8 mouse cellular contexts compared by ENCODE assay signal in genomic region chr2:167891908-167892307, GRCm38 (mm10). TPM values are rescaled to one million over a fixed set of nuclear protein-coding genes. Genes with fewer than 3 reads are reported as not detected.
DNase-seq lines count a peak whose midpoint lies in the region; ATAC-seq and TF ChIP-seq lines count a peak whose summit lies in the region.

No protein-coding gene starts in this region.

- WGBS in kidney, embryonic 16.5 days, result 13% methylated on average over 9 of the region's 9 CpGs

- no peaks in the 10 kb centered on the region for H3K36me3 ChIP-seq in kidney, embryonic 16.5 days (ENCODE audit: insufficient read depth, low read length)

- peak; percentile 61 for TF ChIP-seq CTCF in brain, embryonic 14.5 days (IDR thresholded peaks at IDR 0.05; ENCODE audit: borderline replicate concordance, extremely low read depth, insufficient read depth, insufficient read length)

- peak; percentile 70 for ATAC-seq in kidney, embryonic 16.5 days (ENCODE audit: low FRiP score, low TSS enrichment)

- H3K4me3 ChIP-seq in kidney, embryonic 16.5 days (ENCODE audit: low read length), result no peak overlapping the region

- H3K9ac ChIP-seq in kidney, embryonic 16.5 days (replicated peaks; ENCODE audit: low read length), result peak overlapping the region; percentile 14; the same call in 1 of the 2 replicates

- H3K27me3 ChIP-seq in kidney, embryonic 16.5 days (ENCODE audit: insufficient read depth, low read length), result peaks cover 7% of the 10 kb centered on the region; the same call in 1 of the 2 replicates

- H3K4me1 ChIP-seq in kidney, embryonic 16.5 days (ENCODE audit: insufficient read depth, low read length), result peaks cover 24% of the 10 kb centered on the region

- H3K27ac ChIP-seq in kidney, embryonic 16.5 days (ENCODE audit: low read length), result no peak overlapping the region

- DNase-seq in urinary bladder, adult 18-20 months (ENCODE audit: low spot score in 2 of 2), result peak; percentile 60 to 71
- no peak for DNase-seq in urinary bladder, postnatal 10 days (ENCODE audit: low spot score)
- DNase-seq in brain, embryonic 14.5 days (ENCODE audit: low read depth), result no peak
- DNase-seq in heart, adult 18-20 months, result peak; percentile 73 to 84
- DNase-seq in lung, adult 18-20 months, result peak; percentile 75 to 80
- DNase-seq in retina, embryonic 14.5 days (ENCODE audit: low spot score), result peak; percentile 78
- peak; percentile 71 to 75 for DNase-seq in urinary bladder, postnatal 36 days (ENCODE audit: low spot score in 2 of 2)

- H3K4me2 ChIP-seq in kidney, embryonic 16.5 days (replicated peaks; ENCODE audit: low read depth, low read length), result no peak overlapping the region

- TF ChIP-seq POLR2A in brain, embryonic 14.5 days (IDR thresholded peaks at IDR 0.05; ENCODE audit: borderline replicate concordance, extremely low read depth, insufficient read depth, insufficient read length, poor library complexity, severe bottlenecking), result no peak

- no peaks in the 10 kb centered on the region for H3K9me3 ChIP-seq in kidney, embryonic 16.5 days (ENCODE audit: low read length)

RNA-seq across cellular contexts. Expression of gene Ptpn1, which starts 39.9 kb away (rescaled TPM):
- 60.2 and 62.4 TPM in 2 replicates for polyA plus RNA-seq in brain, embryonic 14.5 days (2012; rRNA removed)
- 10 to 100 TPM; 16.4 to 19.8 TPM for total RNA-seq in heart, adult 18-20 months (2021)
- 56.7 and 60.0 TPM in 2 replicates for polyA plus RNA-seq in kidney, embryonic 16.5 days (2015; fragmentation: Nextera tagmentation; extraction: Ambion mirVana)

Comparison
In these comparisons a context has a peak if more than half of its experiments do, and no peak if none do; other contexts are left out.
1. DNase-seq: peak in urinary bladder, adult 18-20 months (2 of 2), heart, adult 18-20 months (2 of 2), lung, adult 18-20 months (2 of 2), retina, embryonic 14.5 days (single experiment) and urinary bladder, postnatal 36 days (2 of 2); none in urinary bladder, postnatal 10 days (single experiment) and brain, embryonic 14.5 days (single experiment).